Mouse (Mus musculus): ENCODE measurements around the gene Il6st. TPM values are rescaled to one million over a fixed set of nuclear protein-coding genes. Genes with fewer than 3 reads are reported as not detected.
"Not testable (repeated sequence)": the region's sequence is repeated elsewhere in the genome, so short reads cannot be mapped to it uniquely, and the experiment has no call there.

Gene Il6st
- 10 to 100 TPM; 80.3 to 91.4 TPM for total RNA-seq (2021)
- long read RNA-seq, experiment 1, full-length matches to known transcripts = 10 of 17 reads
- long read RNA-seq, experiment 1, partial matches to known transcripts = 0 of 17 reads
- long read RNA-seq, experiment 1, other reads (novel, unspliced or antisense) = 7 of 17 reads
- long read RNA-seq, experiment 2, full-length matches to known transcripts = 14 of 24 reads
- long read RNA-seq, experiment 2, partial matches to known transcripts = 1 of 24 reads
- long read RNA-seq, experiment 2, other reads (novel, unspliced or antisense) = 9 of 24 reads

DNA sequence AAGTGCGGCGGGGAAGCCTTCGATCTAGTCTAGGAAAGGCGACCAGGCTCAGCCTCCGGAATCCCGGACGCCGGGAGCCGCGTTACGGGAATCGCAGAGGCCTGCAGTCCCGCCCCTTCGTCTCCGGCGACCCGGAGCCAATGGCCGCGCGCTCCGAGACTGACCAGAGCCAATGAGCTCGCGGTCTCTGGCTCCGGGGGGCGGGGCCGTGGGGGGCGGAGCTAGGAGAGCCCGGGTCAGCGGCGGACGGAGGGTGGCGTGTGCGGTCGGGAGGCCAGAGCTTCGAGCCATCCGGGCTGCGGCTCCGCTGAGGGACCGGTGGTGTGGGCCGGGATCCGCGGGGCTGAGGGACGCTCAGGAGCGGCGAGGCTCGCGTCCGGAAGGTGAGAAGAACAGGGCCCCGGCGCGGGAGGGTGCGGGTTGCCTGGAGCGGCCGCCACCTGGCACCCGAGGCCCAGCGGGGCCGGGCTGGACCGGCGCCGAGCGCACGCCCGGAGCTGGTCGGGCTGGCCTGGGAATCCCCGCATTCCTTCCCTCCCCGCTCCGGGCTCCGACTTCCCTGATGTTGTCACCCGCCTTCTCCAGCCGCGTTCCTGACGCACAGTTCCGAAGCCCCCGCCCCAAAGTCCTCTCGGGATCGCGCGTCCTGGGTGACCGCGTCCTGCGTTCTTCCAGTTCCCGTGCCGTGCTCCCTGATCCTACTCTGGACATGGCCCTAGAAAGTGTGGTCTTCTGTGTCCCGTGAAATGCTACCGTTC is at the start of gene Il6st:
Gene Il6st (plus strand): TSS at position 203 of the 758 bp plus-strand sequence.
- DNase-seq (ENCODE audit: low spot score in 2 of 2) = peak; percentile 91 to 95

DNA sequence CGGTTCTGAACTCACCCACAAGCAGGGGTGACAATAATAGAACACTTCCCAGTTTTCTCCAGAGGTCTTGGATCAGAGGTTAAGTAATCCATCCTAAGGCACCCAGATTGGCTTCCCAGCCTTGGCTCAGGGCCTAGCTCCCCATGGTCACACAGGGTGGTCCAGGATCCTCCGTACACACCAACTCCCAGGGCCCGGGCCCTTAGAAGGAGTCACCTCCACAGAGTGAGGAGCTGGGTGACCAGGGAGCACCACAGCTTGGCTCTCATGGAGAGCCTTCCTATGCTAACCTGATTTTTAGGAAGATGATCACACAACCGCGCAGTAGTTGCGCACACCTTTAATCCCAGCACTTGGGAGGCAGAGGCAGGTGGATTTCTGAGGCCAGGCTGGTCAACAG is 48.0 kb upstream of the Il6st start:
- no peak for DNase-seq (ENCODE audit: low spot score in 2 of 2)

DNA sequence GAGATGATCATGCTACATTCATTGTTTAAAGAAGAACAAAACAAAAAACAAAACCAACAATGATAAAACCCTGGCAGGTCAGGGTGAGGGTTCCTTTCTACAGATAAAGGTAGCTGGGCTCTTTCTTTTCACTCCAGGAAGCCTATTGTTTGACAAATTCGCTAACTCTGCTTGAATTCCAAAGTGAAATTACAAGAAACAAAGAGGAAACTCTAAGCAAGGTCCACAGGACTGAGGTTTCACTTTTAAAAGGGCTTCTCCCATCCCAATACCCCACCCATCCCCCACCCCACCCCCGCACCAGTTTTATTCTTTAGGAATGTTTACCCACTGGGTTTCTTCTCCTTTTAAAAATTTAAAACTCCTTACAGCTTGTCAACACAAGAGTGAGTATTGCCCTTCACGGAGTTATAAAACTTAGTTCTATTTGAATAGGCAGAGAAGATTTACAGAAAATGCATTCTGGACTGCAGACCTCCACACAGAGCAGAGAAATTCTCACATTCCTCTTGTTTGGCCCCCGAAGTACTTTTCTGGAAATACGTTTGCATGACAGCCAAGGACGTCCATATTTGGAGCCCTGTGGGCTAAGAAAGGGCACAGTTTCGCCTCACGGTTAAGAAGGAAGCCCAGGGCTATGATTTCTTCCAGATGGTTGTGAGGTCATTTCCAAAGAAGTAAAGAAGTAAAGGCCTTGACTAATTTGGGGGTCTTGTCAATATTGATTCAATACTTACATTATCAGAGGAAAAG is 47.3 kb upstream of the Il6st start:
- DNase-seq (ENCODE audit: low spot score in 2 of 2) = no peak

DNA sequence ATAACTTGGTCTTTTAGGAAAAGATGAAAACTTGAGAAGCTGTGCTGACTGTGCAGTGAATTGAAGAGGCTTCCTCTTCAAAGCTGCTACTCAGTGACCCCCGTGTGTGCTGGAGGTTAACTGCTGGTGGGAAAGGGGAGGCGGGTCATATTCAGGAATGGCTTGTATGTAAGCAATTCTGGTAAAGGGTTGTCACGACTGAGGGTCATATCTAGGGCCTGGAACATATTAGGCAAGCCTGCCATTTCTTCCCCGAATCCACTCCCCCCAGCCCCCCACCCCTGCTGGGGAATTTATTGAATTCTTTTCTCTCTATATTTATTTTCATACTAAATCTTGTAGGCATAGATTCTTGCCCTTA is 46.7 kb upstream of the Il6st start:
- DNase-seq (ENCODE audit: low spot score in 2 of 2) = no peak

DNA sequence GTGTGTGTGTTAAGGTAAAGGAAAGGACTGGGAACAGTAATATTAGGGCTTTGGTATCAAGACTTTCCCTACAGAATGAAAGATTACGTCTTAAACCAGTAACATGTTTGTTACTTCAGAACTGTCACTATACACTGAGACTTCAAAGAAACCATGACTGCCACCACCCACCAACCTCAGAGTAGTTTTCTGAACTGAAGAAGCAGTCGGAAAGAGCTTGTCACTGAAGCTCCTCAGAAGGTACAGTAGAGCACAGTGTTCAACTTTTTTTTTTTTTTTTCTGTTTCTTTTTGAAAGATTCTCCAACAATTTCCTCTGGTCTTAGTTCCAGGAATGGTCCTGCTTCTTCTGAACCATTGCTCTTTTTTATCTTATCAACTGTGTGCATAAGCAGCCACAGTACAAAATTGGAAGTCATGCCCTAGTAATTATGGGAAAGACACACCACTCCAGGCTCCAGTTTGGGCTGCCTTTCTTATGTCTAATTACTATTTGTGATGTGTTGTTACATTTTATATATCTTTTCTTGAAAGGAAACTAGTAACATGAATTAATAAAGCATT is 45.9 kb upstream of the Il6st start:
- DNase-seq (ENCODE audit: low spot score in 2 of 2) = no peak

DNA sequence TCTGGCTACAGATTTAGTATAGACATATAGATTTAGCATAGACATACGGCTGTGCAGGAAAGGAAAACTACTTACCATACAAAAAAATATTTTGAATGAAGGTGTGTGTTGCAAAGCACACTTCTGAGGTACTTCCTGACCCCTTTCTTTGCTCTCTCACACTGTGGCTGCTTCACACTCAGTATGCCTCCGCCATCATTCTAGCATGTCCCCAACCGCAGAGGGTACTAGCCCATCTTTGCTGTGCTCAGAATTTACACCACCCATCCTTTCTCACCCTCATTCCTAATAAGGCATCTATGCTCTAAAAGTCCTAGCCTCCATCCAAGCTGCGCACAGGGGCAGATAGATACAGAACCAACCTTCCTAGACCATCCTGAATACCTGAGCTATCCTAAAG is 45.3 kb upstream of the Il6st start:
- DNase-seq (ENCODE audit: low spot score in 2 of 2) = no peak

DNA sequence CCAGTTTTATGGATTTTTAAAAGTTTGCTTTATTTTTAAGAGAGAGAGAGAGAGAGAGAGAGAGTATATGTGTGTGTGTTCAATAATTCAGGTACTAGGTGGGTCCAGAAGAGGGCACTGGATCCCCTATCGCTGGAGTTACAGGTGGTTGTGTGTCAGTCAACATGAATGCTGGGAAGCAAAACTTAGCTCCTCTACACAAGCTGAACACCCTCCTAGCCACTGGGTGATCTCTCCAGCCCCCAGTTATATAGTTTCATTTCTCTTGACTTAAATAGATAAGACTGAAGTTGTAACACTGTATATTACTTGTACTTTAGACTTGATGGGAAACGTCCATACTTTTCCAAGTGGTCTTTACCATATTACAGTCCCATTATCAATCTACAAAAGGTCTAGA is 39.7 kb upstream of the Il6st start:
- no peak for DNase-seq (ENCODE audit: low spot score in 2 of 2)

DNA sequence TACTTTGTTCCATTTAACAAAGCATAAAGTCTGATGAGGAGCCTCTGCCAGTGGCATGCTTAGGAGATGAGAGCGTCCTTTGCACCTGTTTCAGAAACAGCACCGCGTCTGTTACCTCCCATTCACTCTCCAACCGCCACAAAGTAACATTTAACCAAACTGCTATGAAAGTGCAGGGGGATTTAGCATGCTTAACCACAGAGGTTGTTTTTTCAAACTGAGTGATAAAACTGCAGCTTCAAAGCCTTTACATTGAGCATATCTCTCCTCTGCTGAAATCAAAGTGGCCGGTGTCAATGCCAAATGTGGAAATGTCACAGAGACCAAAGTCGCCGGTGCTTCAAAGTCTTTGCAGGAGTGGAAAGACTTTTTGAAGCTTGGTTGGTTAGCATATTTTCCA is 39.2 kb upstream of the Il6st start:
- no peak for DNase-seq (ENCODE audit: low spot score in 2 of 2)

DNA sequence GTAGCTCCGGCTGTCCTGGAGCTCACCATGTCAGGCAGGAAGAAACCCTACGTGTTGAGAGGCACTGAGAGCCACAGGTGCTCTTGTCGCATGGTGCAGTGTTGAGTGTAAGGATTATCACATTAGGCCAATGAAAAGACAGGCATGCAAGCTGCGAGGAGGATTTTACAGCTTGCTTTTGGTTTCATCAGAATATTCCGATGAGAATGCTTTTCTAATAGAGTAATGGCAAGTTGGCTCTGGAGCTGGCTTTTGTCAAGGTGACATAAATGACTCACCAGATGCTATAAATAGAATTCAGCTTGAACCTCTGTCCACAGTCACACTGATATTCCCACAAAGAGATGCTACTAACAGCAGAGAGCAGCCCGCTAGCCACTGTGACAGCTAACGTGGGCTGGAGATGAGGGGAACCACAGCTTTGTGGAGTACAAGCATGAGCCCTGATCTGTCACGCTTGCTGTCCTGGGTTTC is 38.7 kb upstream of the Il6st start:
- no peak for DNase-seq (ENCODE audit: low spot score in 2 of 2)

DNA sequence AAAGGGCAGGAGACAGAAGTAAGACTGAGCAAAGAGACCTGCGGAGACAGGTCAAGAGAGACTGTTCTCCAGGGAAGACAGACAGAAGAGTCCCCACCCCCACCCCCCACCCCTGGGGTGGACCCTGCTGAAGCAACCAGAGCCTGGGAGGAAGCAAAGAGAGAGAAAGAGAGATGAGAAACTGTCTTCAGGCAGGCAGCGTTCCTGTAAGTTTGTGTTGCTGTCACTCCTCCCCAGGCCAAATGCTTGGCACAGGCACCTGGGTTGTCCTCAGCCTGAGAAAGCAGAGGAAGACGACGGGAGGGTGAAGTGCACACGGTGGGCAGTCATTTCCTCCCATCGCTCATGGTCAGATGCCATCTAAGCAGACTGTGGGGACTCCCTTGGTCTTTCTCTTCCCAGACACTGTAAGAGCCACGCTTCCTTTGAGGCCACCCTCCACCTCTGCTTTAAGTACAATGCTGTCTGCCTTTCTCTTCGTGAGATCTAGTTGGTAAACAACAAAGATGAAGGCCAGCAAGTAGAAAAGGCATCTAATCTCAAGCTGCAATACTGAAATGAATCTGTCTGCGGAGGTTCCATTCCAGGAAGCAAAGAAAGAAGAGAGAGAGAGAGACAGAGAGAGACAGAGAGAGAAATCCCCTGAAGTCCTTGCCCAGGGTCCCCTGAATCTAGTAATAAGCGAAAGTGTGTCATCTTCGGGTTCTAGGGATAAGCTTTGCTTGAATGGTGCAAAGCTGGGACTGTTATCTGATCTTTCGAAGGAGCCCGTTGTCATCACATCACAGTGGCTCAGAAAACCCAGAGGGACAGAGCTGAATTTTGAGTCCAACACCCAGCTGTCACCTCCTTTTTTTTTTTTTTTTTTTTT is 37.4 kb upstream of the Il6st start:
- DNase-seq (ENCODE audit: low spot score in 2 of 2) = no peak

DNA sequence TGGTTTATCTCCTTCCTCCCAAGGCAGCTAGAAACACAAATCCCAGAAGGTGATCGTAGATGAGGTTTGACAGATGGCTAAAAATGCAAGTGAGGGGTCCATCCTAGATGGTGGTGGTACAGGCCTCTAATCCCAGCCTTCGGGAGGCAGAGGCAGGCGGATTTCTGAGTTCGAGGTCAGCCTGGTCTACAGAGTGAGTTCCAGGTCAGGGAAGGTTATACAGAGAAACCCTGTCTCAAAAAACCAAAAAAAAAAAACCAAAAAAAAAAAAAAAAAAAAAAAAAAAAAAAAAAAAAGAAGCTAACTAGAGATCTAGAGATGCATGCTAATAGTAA is 36.8 kb upstream of the Il6st start:
- not testable (repeated sequence) for DNase-seq (ENCODE audit: low spot score in 2 of 2)

DNA sequence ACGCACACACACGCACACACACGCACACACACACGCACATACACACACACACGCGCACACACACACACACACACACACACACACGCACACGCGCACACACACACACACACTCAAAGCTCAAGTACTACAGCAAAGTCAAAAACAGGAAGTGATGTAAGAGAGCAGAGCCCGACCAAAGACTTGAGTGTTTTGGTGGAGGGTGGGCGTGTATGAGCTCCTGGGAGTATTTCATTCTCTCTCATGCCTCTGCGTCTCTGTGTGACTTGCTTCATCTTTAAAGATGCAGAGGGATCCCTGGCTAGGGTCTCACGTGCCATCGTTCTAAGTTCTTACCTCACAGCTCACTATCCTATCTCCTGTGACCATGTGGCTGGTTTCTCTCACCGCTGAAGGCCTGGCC is 36.3 kb upstream of the Il6st start:
- DNase-seq (ENCODE audit: low spot score in 2 of 2) = no peak

DNA sequence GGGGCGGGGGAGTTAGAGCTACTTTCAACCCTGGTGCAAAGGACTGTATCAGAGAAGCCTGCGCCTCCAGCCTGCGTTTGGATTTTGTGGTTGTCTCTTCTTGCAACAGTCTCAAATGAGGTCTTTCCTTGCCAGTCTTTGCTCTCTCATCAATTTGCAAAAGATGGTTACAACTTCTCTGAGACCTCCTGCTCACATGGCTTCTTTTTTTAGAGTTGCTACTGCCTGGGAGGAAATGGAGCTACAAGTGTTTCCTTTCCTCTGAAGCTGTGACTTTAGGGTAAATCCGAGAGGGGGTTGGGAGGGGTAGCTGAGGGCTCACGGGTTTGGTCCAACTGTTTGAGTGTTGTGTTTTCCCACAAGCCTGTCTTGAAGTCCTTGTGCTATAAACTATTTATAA is 30.6 kb upstream of the Il6st start:
- peak in 1 of 2 experiments; percentile 13 for DNase-seq (ENCODE audit: low spot score in 2 of 2)

DNA sequence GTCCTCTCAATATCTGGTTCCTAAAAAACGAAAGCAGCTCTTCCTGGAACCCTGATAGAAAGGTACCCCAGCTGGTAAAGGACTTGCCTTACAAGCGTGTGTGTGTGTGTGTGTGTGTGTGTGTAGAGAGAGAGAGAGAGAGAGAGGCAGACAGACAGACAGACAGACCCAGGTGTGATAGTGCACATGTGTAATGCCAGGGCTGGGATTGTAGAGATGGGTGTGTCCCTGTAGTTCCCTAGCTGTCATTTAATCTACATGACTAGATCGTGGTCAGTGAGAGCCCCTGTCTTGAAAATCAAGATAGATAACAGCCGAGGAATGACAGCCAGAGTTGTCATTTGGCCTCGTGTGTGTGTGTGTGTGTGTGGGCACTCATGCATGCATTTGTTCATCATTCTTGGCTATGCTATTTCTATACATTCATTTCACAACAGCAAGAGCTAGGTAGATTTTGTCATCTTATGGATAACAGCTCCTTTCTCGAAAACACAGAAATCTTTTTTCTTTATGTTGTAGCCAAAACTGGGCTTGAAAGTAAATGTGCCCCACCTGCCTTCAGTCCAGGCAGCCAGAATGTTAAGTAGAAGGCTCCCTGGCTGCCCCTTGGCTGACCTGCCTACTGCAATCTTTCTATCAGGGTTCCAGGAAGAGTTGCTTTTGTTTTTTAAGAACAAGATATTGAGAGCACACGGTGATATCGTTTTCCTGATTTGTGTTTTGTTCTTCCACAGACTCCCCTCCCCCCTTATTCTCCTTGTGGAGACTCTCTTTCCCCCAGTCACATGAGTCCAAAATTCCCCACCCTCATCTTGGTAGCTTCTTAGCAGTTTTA is 28.4 kb upstream of the Il6st start:
- no peak for DNase-seq (ENCODE audit: low spot score in 2 of 2)

DNA sequence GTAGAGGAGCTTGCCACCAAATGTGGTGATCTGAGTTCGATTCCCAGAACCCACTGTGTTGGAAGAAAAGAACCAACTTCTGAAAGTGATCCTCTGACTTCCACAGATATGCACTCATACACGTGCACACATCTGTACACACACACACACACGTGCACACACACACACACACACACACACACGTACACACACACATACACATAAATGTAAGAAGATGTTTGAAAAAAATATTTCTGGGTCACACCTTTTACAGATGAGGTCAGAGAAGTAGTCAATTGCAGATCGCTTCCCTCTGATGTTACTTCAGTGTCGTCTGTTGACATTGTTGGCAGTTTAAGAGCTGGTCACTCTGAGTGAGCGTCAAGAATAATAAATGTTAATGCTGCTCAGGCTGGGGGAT is 27.6 kb upstream of the Il6st start:
- DNase-seq (ENCODE audit: low spot score in 2 of 2) = no peak

DNA sequence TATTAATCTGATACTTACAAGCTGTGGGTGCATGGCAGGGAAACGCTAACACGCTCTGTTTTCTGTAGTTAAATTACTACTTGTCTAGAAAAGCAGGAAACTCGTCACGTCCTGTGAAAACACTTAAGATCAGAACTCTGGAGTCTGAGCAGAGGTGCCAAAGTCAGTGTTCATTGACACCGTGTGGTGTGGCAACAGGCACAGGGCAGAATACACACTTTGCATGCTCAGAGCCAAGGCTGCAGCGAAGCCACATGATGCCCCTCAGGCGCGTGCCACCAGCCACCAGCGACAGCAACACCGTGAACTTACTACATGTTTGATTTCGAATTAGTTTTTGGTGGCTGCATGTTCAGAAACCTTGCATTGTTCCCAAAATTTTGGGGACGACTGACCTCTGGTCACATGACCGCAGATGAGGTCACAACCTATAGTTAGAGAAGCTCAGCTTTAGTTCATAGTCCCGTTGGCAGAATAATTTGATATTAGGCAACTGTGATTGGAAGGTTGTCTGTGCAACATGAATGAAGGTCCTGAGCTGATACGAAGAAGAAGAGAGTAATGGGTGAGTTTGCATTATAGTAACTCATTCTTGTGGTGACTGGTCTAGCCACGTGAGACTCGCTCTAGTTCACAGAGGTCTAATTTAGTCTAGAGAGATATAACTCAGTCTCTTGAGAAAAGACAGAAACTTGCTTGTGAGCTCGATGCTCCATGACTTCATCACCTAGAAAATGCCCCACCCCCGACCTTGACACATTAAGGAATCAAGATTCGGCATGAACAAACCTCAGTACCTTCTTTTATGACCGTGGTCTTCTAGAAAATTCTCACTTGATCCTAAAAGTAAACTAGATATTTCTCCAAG is 25.6 kb upstream of the Il6st start:
- DNase-seq (ENCODE audit: low spot score in 2 of 2) = no peak

DNA sequence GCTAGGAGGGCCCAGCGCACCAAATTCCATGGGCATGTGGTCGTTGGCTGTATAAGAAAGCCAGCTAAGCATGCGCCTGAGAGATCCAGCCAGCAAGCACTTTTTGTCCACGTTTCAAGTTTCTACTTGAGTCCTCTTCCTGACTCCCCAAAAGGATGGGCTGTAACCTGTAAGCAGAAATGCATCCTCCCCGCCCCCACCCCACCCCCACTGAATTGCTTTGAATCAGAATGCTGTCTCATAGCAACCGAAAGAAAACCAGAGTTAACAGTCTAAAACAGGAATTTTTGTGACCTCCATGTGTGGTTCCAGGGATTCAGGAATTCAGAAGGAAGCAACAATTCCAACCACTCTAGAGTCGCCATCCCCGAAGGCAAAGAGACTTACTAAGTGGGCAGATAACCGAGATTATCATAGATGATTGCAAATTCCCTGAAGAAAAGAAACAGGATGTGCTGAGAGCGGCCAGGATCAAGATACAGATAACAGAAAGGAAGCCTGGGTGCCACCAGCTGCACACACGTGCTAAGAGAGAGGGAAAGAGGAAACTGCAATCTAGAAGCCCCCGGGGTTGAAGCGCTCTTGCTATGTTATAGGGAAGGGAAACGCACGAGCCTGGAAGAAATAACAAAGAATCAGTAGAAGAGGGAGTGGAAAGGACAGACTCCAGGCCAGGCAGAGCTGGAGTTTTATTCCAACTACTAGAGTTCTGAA is 24.6 kb upstream of the Il6st start:
- no peak for DNase-seq (ENCODE audit: low spot score in 2 of 2)

DNA sequence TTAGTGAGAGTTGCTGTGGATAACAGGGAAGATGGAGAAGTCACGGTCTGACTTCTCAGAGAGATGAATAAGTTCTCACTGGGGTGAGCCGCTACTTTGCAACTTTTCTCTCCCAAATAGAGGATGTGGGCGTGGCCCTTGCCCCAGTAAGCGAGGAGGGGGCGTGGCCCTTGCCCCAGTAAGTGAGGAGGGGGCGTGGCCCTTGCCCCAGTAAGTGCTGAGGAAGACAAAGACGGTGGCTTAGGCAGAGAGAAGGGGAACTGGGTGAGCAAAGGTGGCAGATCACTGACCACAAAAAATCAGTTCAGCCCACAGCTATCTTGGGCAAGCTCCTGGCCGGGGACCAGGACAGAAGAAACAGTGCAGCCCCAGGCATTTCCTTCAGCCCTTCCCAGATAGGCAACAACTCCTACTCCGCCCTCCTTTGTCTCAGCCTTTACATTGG is 23.9 kb upstream of the Il6st start:
- DNase-seq (ENCODE audit: low spot score in 2 of 2) = peak; percentile 27
